Mouse (Mus musculus) cortical plate, adult 2 months (tissue): ENCODE measurements around the gene Psma6.

Experiments used
- CTCF ChIP-seq: fragments of 200-500 bp; IDR thresholded peaks from 2 replicates; pipeline ENCODE4 v1.5.1; 2011; ENCODE audit warnings: mild to moderate bottlenecking, control low read depth, low read length; ENCODE audit not compliant: insufficient read depth; ENCODE audit errors: extremely low read depth
- POLR2A ChIP-seq: fragments of 200-500 bp; IDR thresholded peaks from 2 replicates; pipeline ENCODE4 v1.6.1; 2011; ENCODE audit warnings: mild to moderate bottlenecking, low read length, control low read depth; ENCODE audit not compliant: insufficient read depth; ENCODE audit errors: extremely low read depth

- TF ChIP-seq POLR2A (no peak), CTCF (no peak)
These were observed at the start of gene Psma6 for GRCm38 (mm10) chr12:55384023-55384749.
